Mouse (Mus musculus) embryonic facial prominence, embryonic 14.5 days (tissue): Measurements from ENCODE around the gene Cbr2. TPM values are rescaled to one million over a fixed set of nuclear protein-coding genes. Genes with fewer than 3 reads are reported as not detected.

ENCODE experiments used
- ATAC-seq: fragments of 200-750 bp; cut with Nextera tagmentation; 2 replicates; pipeline ENCODE4 v1.8.0; 2017; ENCODE audit warnings: low read depth, moderate number of reproducible peaks, moderate TSS enrichment
- DNase-seq: peaks from one replicate; pipeline ENCODE4 v3.0.0-alpha.2; 2015; ENCODE audit warnings: low spot score
- H3K27ac ChIP-seq: fragments of 300-500 bp; sonication (generic); replicated peaks from 2 replicates; pipeline ENCODE4 v1.5.1; 2014; ENCODE audit warnings: low read depth, mild to moderate bottlenecking, low read length, moderate library complexity
- H3K27me3 ChIP-seq: fragments of 300-500 bp; sonication (generic); replicated peaks from 2 replicates; pipeline ENCODE4 v1.6.1; 2014; ENCODE audit warnings: low read length; ENCODE audit not compliant: control insufficient read depth, insufficient read depth
- H3K36me3 ChIP-seq: fragments of 300-500 bp; sonication (generic); 2 replicates; pipeline ENCODE4 v1.6.1; 2014; ENCODE audit warnings: low read length, mixed read lengths; ENCODE audit not compliant: control insufficient read depth, insufficient read depth
- H3K4me1 ChIP-seq: fragments of 300-500 bp; sonication (generic); 2 replicates; pipeline ENCODE4 v1.6.1; 2014; ENCODE audit warnings: antibody characterized with exemption, low read length; ENCODE audit not compliant: control insufficient read depth, insufficient read depth
- H3K4me2 ChIP-seq: fragments of 300-500 bp; sonication (generic); 2 replicates; pipeline ENCODE4 v1.6.1; 2014; ENCODE audit warnings: low read depth, mild to moderate bottlenecking, low read length, moderate library complexity, mixed read lengths
- H3K4me3 ChIP-seq: fragments of 300-500 bp; sonication (generic); 2 replicates; pipeline ENCODE4 v1.5.1; 2014; ENCODE audit warnings: low read depth, mild to moderate bottlenecking, low read length
- H3K9ac ChIP-seq: fragments of 300-500 bp; sonication (generic); 2 replicates; pipeline ENCODE4 v1.6.1; 2014; ENCODE audit warnings: low read depth, mild to moderate bottlenecking, low read length, moderate library complexity, mixed read lengths
- H3K9me3 ChIP-seq: fragments of 300-500 bp; sonication (generic); 2 replicates; pipeline ENCODE4 v1.6.1; 2016; ENCODE audit warnings: low read length; ENCODE audit not compliant: control insufficient read depth
- WGBS: fragments of 180-500 bp; shearing (Covaris S2); extraction: QIAGEN DNeasy Blood & Tissue Kit; methylation state at CpG from one replicate; pipeline ENCODE4 v1.1.7; 2014; 5-methylcytosine and 5-hydroxymethylcytosine counted together
- polyA plus RNA-seq: library from polyadenylated mRNA; unstranded; fragments of >200 nt; fragmentation: Nextera tagmentation; extraction: Ambion mirVana; gene quantifications from 2 replicates; pipeline ENCODE4 v1.2.1, GENCODE M21; 2014

Cbr2 gene
- polyA plus RNA-seq, 1 experiment from 2014 or later: 113 TPM

DNA sequence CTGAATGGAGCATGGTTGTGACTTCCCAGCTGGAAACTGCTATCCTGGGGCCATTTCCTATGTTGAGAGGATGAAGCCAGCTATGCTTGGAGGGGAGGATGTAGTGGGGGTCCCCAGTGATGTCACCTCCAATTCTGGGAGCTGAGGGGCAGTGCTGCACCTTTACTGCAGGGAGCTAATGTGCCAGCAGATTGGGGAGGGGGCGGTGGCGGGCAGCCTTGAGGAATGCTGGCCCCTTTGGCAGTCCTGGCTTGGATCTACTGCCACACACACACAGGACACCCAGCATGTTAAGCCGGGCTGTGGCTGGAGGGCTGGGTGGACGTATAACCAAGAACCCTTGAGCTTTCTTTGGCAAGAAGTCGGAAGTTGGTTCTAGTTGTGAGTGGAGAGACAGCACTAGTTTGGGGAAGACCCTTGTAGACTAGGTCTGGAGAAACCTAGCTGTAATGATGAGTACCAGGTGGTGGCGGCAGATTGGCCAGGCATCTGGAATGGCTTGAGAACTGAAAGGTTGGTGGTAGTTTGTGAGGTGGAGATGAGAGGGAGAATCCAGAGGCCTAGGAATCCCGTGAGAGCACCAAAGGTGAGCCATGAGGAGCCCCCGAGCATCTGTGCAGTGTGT lies 19.8 kb downstream of the Cbr2 start:
- H3K4me1 ChIP-seq: peaks cover 11% of the 10 kb centered on the region
- WGBS: 55% methylated on average over 8 of the region's 8 CpGs

DNA sequence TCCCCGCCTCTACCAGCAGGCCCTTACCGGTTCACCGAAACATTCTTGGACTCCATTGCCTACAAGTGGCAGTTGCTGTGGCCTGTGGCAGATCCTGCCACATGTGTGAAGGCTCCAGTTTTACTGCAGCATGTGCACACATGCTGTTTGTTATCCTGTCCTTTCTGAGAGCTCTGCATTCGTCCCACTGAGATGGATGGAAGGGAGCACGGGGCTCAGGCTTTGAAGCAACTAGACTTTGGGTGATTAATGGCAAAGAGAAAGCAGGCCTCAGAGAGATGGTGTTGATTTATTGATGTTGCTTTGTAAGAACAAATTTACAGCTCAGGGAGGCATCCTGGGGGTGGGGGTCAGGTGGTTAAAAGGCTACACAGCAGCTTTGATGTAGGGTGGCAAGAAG lies 21.2 kb downstream of the Cbr2 start:
- H3K9ac ChIP-seq: no peak overlapping the region; the same call in 1 of the 2 replicates
- H3K4me2 ChIP-seq: no peak overlapping the region
- H3K4me1 ChIP-seq: peaks cover 17% of the 10 kb centered on the region
- no peak for DNase-seq
- WGBS: 76% methylated on average over 5 of the region's 5 CpGs
- H3K27ac ChIP-seq: no peak overlapping the region
- H3K4me3 ChIP-seq: no peak overlapping the region
- no peaks in the 10 kb centered on the region for H3K9me3 ChIP-seq
- H3K27me3 ChIP-seq: no peaks in the 10 kb centered on the region
- peaks cover 30% of the 10 kb centered on the region for H3K36me3 ChIP-seq
- no peak for ATAC-seq

More for the DNA sequence above, 19.8 kb downstream of the Cbr2 start:
- Histone ChIP-seq H3K27me3 (no peaks in the 10 kb centered on the region), H3K27ac (no peak overlapping the region), H3K9me3 (no peaks in the 10 kb centered on the region), H3K4me3 (no peak overlapping the region), H3K4me2 (peak overlapping the region; percentile 97), H3K9ac (peak overlapping the region; percentile 69), H3K36me3 (peaks cover 38% of the 10 kb centered on the region)
- DNase-seq (no peak), ATAC-seq (no peak)

DNA sequence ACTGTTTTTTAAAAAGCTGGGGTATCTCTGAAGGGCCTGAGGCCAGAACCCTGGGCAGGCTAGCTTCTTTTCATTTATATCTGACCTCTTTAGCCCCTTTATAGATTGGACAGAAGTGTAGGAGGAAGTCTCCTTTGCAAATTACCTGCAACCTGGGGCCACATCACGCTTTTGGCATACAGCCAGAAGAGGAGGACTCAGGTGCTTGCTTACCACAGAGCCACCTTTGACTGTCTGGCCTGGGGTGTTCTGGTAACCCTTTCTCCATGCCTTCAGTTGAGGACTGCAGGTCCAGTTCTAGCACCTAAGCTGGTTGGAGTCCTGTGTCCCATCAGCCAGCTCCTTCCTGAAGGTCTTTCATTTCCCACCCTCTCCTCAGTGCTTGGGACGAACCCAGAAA lies 22.4 kb downstream of the Cbr2 start:
- Histone ChIP-seq H3K27me3 (no peaks in the 10 kb centered on the region), H3K4me2 (no peak overlapping the region), H3K27ac (no peak overlapping the region), H3K9ac (no peak overlapping the region), H3K4me3 (no peak overlapping the region), H3K9me3 (no peaks in the 10 kb centered on the region), H3K4me1 (peaks cover 26% of the 10 kb centered on the region), H3K36me3 (peaks cover 30% of the 10 kb centered on the region)
- ATAC-seq (no peak), DNase-seq (no peak)
- 74% methylated on average over 2 of the region's 2 CpGs for WGBS

DNA sequence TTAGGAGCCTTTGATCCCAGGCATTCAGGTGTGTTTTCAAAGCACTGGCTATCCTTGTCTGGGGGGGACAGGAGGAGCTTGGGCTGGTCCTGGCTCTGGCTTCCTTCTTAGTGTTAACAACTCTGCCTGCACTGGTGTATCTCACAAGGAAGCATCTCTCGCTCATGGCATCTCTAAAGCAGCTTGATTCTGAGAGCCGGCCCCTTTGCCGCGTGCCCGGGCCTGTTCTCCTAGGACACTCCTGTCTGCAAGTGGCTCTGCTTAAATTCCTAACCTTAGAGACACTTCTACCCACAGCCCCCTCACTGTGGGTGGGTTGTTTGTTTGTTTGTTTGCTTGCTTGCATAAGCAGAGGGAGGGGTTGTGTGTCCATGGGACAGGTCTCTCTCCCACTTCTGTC lies 23.9 kb downstream of the Cbr2 start:
- H3K4me2 ChIP-seq: no peak overlapping the region
- H3K9me3 ChIP-seq: no peaks in the 10 kb centered on the region
- no peak overlapping the region for H3K4me3 ChIP-seq
- DNase-seq (peak; percentile 52), ATAC-seq (no peak)
- H3K27me3 ChIP-seq: no peaks in the 10 kb centered on the region
- H3K4me1 ChIP-seq: peaks cover 36% of the 10 kb centered on the region
- H3K36me3 ChIP-seq: peaks cover 30% of the 10 kb centered on the region
- peak overlapping the region; percentile 48 for H3K27ac ChIP-seq
- WGBS: 34% methylated on average over 5 of the region's 5 CpGs
- H3K9ac ChIP-seq: 0 out of 2 replicates have a peak overlapping the region, but pooled peaks have one; percentile 37

DNA sequence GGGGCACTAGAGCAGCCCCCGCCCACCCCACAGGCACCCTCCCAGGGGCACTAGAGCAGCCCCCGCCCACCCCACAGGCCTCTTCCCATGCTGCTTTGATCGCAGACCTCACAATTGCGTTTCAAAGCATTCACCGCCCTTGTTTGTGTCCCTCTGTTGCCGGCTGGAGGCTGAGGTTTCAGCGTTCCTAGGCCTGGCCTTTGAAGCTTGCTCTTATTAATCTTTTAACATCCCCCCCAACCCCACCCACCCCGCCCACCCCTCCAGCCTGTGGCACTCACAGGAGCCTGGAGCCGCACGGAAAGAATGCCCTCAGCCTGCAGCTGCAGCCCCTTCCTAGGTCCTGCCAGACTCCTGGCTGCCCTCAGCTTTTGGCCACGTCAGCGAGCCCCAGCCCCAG lies 24.7 kb downstream of the Cbr2 start:
- DNase-seq (peak; percentile 63), ATAC-seq (peak; percentile 19; the same call in 1 of the 2 replicates)
- Histone ChIP-seq H3K4me2 (no peak overlapping the region), H3K4me3 (no peak overlapping the region), H3K4me1 (peaks cover 32% of the 10 kb centered on the region), H3K27me3 (no peaks in the 10 kb centered on the region), H3K9ac (peak overlapping the region; percentile 37), H3K36me3 (peaks cover 34% of the 10 kb centered on the region), H3K9me3 (no peaks in the 10 kb centered on the region), H3K27ac (peak overlapping the region; percentile 48)
- WGBS: 13% methylated on average over 8 of the region's 12 CpGs

DNA sequence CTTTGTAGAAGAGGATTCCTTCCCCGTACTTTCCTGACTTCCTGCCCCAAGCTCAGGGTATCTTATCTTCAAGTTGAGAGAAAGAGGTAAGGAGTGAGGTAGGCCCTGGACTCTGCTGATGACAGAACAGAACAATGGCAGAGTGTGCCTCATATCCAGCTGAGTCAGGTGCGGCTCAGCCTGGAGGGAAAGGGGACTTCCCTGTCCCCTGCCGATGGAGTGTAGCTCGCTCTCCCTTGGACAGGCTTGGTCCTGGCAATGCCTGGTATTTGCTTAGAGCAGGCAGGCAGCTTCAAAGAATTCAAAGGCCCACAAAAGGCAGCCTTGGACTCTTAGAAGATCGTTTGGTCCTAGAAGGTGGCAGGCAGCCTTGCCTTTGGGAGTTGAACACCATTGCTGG lies 25.8 kb downstream of the Cbr2 start:
- Histone ChIP-seq H3K9ac (no peak overlapping the region), H3K4me3 (no peak overlapping the region), H3K9me3 (no peaks in the 10 kb centered on the region), H3K4me2 (no peak overlapping the region), H3K4me1 (peaks cover 29% of the 10 kb centered on the region), H3K36me3 (peaks cover 38% of the 10 kb centered on the region), H3K27ac (no peak overlapping the region), H3K27me3 (no peaks in the 10 kb centered on the region)
- DNase-seq (no peak), ATAC-seq (no peak)
- WGBS: 65% methylated on average over 5 of the region's 5 CpGs

DNA sequence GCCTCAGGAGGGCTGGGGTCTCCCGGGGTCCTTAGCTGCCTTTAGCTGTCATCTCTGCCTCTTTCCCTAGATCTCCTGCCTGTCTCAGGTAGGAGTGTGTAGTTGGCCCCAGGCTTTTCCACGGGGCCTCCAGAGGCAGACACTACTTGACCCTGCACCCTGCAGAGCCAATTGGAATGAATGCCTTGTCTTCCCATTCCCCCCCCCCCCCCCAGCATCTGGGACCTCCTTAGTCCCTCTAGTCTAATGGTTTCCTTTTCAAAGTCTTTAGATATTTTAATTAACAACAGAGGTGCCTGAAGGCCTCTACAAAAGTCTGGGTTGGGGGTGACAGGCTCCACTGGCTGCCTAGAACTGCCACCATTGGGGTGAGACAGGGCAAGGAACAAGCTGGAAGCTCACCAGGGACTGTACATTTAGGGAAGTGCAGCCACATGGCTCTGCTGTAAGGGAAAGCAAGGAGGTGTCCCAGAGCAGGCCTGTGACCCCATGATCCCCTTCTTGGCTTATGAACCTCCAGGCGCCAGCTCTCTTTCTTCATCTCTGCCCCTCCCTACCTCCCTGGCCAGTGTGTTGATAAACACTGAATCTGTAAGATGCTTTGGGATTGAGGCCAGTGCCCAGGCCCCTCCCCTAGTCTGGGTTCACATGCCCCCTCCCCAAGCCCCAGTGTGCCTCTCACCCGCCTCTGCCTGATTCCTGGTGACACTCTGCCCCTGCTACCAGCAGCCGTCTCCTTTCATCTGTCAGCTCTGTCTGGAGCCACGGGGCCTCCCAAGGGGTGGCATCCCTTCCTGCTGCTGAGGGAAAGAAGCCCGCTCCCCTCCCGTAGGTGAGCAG lies 27.2 kb downstream of the Cbr2 start:
- H3K4me2 ChIP-seq: no peak overlapping the region; the same call in 1 of the 2 replicates
- peak; percentile 53 for ATAC-seq
- H3K27ac ChIP-seq: peak overlapping the region; percentile 63
- no peaks in the 10 kb centered on the region for H3K27me3 ChIP-seq
- 11% methylated on average over 8 of the region's 8 CpGs for WGBS
- H3K9me3 ChIP-seq: no peaks in the 10 kb centered on the region
- H3K4me3 ChIP-seq: no peak overlapping the region
- H3K4me1 ChIP-seq: peaks cover 29% of the 10 kb centered on the region
- peak; percentile 62 for DNase-seq
- H3K36me3 ChIP-seq: peaks cover 36% of the 10 kb centered on the region
- H3K9ac ChIP-seq: peak overlapping the region; percentile 49

DNA sequence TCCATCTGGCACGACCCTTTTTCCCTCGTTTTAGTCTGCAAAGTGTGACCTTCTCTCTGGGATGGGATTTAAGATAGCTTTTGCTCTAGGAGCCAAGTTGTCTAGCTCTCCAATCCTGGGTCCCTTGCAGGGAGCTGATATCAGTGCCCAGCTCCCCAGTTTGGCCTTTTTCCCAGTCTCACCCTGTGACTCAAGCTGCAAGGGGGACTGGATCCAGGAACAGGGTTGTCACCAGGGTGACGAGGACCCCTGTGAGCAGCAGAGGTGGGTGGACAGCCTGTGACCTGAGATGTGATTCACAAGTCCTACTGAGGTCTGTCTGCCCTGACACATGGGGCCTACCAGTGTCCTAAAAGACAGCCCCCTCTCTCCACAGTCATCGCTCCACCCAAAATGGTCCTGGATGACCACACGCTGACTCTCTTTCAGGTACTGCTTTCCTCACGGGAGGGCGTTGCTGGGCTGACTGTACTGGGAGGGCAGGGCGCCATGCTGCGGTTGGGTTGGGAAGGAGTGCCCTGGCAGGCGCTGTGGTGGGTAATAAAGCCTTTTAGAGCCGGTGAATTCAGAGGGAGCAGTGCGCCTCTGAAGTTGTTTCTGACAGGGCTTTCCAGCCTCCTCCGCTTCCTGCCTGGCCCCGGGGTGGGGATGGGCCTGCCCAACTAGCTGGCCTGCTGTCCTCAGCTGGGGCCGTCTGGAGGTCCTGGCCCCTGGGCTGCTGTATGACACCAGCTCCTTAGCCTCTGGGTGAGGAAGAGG lies 28.0 kb downstream of the Cbr2 start:
- DNase-seq: no peak
- peak overlapping the region; percentile 49; the same call in 1 of the 2 replicates for H3K9ac ChIP-seq
- H3K9me3 ChIP-seq: no peaks in the 10 kb centered on the region
- WGBS: 34% methylated on average over 13 of the region's 15 CpGs
- H3K27ac ChIP-seq: peak overlapping the region; percentile 63
- no peak overlapping the region for H3K4me3 ChIP-seq
- H3K4me1 ChIP-seq: peaks cover 29% of the 10 kb centered on the region
- H3K27me3 ChIP-seq: no peaks in the 10 kb centered on the region
- peaks cover 33% of the 10 kb centered on the region for H3K36me3 ChIP-seq
- ATAC-seq: no peak
- H3K4me2 ChIP-seq: no peak overlapping the region
